Mouse (Mus musculus) bone marrow macrophage, adult 2 months (primary cell): Measurements from ENCODE around the gene Sgk1.

ENCODE experiments used
- CTCF ChIP-seq: IDR thresholded peaks from 2 replicates; pipeline ENCODE4 v1.5.1; 2012; ENCODE audit warnings: low read depth, mild to moderate bottlenecking, low read length, moderate library complexity
- POLR2A ChIP-seq: IDR thresholded peaks from 2 replicates; pipeline ENCODE4 v1.6.1; 2012; ENCODE audit warnings: mild to moderate bottlenecking, low read depth, low read length, borderline replicate concordance

- TF ChIP-seq CTCF (no peak), POLR2A (no peak)
Observed at GRCm38 (mm10) chr10:21890293-21890692, 8.3 kb downstream of the Sgk1 start.
